Mouse (Mus musculus) kidney, adult 2 months (tissue): Measurements from ENCODE around the gene Vapa. TPM values are rescaled to one million over a fixed set of nuclear protein-coding genes. Genes with fewer than 3 reads are reported as not detected.
A peak's percentile ranks its signal among the peaks of the same experiment; 100 is the strongest.
"Not testable (repeated sequence)": the region's sequence is repeated elsewhere in the genome, so short reads cannot be mapped to it uniquely, and the experiment has no call there.

Experiments
- DNase-seq: peaks from one replicate; pipeline ENCODE4 v3.0.0; 2021
- H3K27ac ChIP-seq: fragments of 200-500 bp; 2 replicates; pipeline ENCODE4 v1.5.1; 2012; ENCODE audit warnings: low read depth, low read length, control low read depth, inconsistent platforms; ENCODE audit not compliant: insufficient read depth
- H3K27me3 ChIP-seq: fragments of 200-500 bp; replicated peaks from 2 replicates; pipeline ENCODE4 v1.6.1; 2012; ENCODE audit warnings: mild to moderate bottlenecking, moderate library complexity, low read length, inconsistent platforms; ENCODE audit not compliant: control insufficient read depth, insufficient read depth
- H3K36me3 ChIP-seq: fragments of 200-500 bp; 2 replicates; pipeline ENCODE4 v1.6.1; 2012; ENCODE audit warnings: mild to moderate bottlenecking, moderate library complexity, low read length, inconsistent platforms; ENCODE audit not compliant: control insufficient read depth, insufficient read depth
- H3K4me1 ChIP-seq: fragments of 200-500 bp; 2 replicates; pipeline ENCODE4 v1.6.1; 2011; ENCODE audit warnings: low read length; ENCODE audit not compliant: control insufficient read depth, insufficient read depth
- H3K4me3 ChIP-seq: fragments of 200-500 bp; 2 replicates; pipeline ENCODE4 v1.5.1; 2011; ENCODE audit warnings: mild to moderate bottlenecking, low read depth, low read length, control low read depth; ENCODE audit not compliant: insufficient read depth
- CTCF ChIP-seq: fragments of 200-500 bp; conservative IDR thresholded peaks from 2 replicates; pipeline ENCODE4 v1.5.1; 2011; ENCODE audit warnings: low read depth, mild to moderate bottlenecking, control low read depth, low read length, moderate library complexity, mixed read lengths; ENCODE audit not compliant: insufficient read depth, insufficient read length
- POLR2A ChIP-seq: fragments of 200-500 bp; IDR thresholded peaks from one replicate; pipeline ENCODE4 v1.6.1; 2011; ENCODE audit warnings: low read depth, low read length, control low read depth
- WGBS: fragments of 180-500 bp; shearing (Covaris S2); methylation state at CpG from one replicate; pipeline ENCODE4 v1.1.7; 2018; 5-methylcytosine and 5-hydroxymethylcytosine counted together
- polyA plus RNA-seq: library from polyadenylated mRNA; depleted of rRNA; stranded (reverse); fragments of >200 nt; gene quantifications from 2 replicates; pipeline ENCODE4 v1.2.3, GENCODE M21; 2012

Gene Vapa
- polyA plus RNA-seq, 1 experiment, result 21.2 TPM

DNA sequence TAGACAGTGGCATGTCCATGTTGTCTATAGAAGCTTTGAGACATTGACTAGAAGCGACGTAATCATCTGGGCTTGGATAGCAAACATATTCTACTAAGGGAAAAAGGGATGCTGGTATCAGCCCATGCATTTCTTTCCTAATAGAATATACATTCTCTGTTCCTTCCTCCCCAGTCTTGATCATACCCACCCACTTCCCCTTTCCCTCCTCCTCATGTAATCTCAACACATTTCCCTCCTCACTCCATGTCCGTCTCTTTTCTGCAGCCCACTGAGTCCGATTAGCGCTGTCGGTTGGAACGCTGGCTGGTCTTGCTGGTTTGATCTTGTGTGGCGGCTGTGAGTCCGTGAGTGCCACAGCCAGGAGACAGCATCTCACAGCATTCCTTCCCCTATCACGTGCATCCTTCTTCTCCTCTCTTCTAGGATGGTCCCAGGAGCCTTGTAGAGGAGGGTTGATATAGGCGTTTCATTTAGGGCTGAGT, 28.4 kb upstream of the Vapa start, which contains the start of gene Txndc2:
Gene Txndc2, minus strand, starts transcription at position 435 of the 485 bp plus-strand sequence.
- no peaks in the 10 kb centered on the region for H3K27me3 ChIP-seq
- 85% methylated on average over 11 of the region's 11 CpGs for WGBS
- no peaks in the 10 kb centered on the region for H3K4me1 ChIP-seq
- H3K4me3 ChIP-seq, result no peak within 1 kb of the TSS
- H3K27ac ChIP-seq, result no peak within 1 kb of the TSS
- no peaks in the 10 kb centered on the region for H3K36me3 ChIP-seq
- TF ChIP-seq POLR2A, result no peak
- no peak for TF ChIP-seq CTCF
- no peak for DNase-seq

DNA sequence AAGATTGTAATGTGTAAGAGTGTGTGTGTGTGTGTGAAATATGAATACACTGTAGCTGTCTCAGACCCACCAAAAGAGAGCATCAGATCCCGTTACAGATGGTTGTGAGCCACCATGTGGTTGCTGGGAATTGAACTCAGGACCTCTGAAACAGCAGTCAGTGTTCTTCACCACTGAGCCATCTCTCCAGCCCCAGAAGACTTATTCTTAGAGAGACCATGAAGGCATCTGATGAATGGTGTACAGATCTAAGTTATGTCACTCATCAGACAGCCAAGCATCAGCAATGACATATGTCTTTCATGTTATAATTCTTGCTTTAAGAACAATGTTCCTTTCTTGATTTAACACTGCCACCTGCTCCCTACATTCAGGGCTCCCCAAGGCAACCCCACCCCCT, 25.8 kb upstream of the Vapa start:
- no peak for TF ChIP-seq CTCF
- TF ChIP-seq POLR2A, result no peak
- H3K36me3 ChIP-seq, result no peaks in the 10 kb centered on the region
- H3K4me1 ChIP-seq, result peaks cover 2% of the 10 kb centered on the region; the same call in 1 of the 2 replicates
- WGBS, result 97% methylated on average over 1 of the region's 1 CpGs
- no peak overlapping the region for H3K4me3 ChIP-seq
- no peak overlapping the region for H3K27ac ChIP-seq
- no peak for DNase-seq
- H3K27me3 ChIP-seq, result no peaks in the 10 kb centered on the region

DNA sequence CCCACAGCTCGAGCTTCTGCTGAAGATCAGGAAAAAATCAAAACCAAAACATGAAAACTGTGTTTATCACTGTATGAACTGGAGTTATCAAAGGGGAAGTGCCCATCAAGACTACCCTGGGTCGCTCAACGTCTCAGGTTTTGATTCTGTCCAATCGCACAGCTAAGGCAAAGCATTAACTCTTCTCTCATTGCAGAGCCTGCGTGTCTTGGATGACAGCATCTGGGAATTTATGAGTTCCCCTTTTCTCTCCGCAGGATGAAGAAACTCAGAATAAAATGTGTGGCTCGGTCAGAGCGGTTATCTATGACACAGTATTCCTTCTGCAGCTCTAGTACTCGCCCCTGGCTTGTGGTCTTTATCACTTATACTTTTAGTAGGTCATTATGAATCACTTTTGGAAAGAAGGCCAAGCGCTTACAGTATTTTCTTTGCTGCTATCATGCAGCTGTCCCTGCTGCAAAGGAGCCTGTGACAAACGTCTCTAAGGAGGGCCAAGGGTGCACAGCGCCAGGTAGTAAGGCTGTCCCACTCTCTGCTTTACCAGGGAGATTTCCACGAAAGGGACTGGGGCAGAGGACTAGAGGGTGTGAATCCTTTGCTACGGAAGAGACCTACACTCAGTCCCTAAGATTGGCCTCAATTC, 22.5 kb upstream of the Vapa start:
- H3K4me3 ChIP-seq, result no peak overlapping the region
- H3K27ac ChIP-seq, result no peak overlapping the region
- TF ChIP-seq POLR2A, result no peak
- no peak for TF ChIP-seq CTCF
- no peak for DNase-seq
- peaks cover 2% of the 10 kb centered on the region; the same call in 1 of the 2 replicates for H3K4me1 ChIP-seq
- H3K27me3 ChIP-seq, result no peaks in the 10 kb centered on the region
- no peaks in the 10 kb centered on the region for H3K36me3 ChIP-seq
- 43% methylated on average over 14 of the region's 14 CpGs for WGBS

DNA sequence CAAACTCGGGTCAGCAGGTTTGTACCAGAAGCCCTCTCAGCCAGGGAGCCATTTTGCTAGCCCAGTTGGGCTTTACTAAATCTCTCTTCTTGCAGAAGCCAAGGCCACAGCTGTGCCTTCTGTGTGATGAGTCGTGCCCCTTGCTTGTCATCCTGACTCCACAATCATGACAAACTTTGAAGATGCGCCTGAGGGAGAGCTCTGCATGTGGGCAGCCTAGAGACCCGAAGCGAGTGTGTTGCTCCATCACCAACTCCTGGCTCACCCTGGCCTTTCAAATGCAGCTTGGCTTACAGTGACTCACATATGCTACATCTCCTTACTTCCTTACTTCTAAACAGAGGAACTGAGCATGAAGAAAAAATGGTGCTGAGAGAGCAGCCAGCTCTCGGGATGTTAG, 16.6 kb upstream of the Vapa start:
- no peaks in the 10 kb centered on the region for H3K27me3 ChIP-seq
- no peaks in the 10 kb centered on the region for H3K4me1 ChIP-seq
- H3K4me3 ChIP-seq, result no peak overlapping the region
- DNase-seq, result no peak
- no peaks in the 10 kb centered on the region for H3K36me3 ChIP-seq
- 84% methylated on average over 6 of the region's 6 CpGs for WGBS
- no peak overlapping the region for H3K27ac ChIP-seq
- TF ChIP-seq CTCF (no peak), POLR2A (no peak)

DNA sequence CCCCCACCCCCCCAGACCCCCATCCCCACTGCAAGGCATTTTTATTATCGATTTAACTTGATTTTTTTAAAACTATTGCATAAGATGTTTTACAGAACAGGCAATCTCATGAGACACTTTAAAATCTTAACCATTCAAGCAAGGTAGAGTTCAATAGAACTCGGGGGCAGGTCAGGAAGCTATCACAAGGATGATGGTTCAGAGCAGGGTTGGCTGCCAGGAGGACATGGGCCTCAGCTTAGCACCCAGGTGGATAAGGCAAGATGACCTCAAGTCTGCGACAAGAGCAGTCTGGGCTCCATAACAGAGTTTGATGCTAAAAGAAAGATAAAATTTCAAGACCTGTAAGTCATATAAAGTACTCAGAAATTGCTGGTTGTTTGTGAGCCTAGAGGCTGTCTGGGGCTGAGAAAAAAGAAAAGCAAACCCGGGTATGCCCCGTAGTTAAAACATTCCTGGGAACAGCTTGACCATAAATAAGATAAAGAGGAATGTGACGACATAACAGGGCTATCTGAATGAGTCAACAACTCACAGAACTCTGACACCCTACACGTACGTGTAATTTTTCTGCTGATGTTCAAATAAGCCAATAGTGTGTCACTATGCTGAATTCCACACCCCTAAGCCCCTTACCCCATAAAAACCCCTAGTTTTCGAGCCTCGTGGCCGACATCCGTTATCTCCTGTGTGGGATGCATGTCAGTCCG, 15.6 kb upstream of the Vapa start:
- not testable (repeated sequence) for H3K4me3 ChIP-seq, DNase-seq, H3K27ac ChIP-seq, H3K27me3 ChIP-seq, H3K4me1 ChIP-seq, H3K36me3 ChIP-seq
- WGBS, result 58% methylated on average over 13 of the region's 13 CpGs

DNA sequence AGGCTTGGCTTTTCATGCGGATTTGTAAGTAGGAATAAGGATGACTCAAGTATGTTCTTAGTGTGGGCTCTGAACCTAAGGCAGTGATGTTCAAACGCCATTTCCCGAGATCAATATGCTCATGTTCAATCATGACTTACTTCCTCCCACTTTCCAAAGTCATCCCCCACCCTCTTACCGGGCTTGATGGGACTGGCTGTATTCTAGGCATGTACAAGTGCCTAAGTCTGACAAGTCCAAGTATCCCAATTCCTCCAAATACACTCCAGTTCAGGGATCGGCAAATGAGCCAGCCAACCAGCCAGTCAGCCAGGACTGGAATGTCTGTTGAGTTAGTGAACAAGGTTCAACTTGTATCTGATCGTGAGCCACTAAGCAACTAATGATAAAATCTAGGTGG, 12.9 kb upstream of the Vapa start:
- DNase-seq, result peak; percentile 21
- WGBS, result 85% methylated on average over 6 of the region's 6 CpGs
- Histone ChIP-seq H3K36me3 (no peaks in the 10 kb centered on the region), H3K4me3 (no peak overlapping the region), H3K4me1 (no peaks in the 10 kb centered on the region), H3K27ac (no peak overlapping the region), H3K27me3 (no peaks in the 10 kb centered on the region)
- TF ChIP-seq CTCF (no peak), POLR2A (no peak)

DNA sequence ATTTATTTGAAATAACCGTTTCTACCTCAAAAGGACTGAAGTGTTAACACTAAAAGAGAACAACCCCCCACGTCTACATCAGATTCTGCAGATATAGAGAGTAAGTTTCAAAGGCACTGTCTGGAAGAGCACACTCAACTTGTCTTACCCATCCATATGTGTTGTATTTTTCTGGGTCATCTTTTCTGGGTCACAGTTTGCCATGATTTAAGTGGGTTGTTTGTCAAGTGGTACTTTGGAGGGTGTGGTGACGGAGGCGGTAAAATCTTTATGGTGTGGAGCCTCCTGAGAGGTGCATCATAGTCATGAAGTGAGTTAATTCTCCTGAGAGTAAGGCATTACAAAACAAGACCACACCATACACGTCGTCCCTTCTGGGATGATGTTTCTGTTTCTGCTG, 12.2 kb upstream of the Vapa start:
- TF ChIP-seq POLR2A (no peak), CTCF (no peak)
- Histone ChIP-seq H3K36me3 (no peaks in the 10 kb centered on the region), H3K27ac (no peak overlapping the region), H3K4me1 (no peaks in the 10 kb centered on the region), H3K4me3 (no peak overlapping the region), H3K27me3 (no peaks in the 10 kb centered on the region)
- WGBS, result 84% methylated on average over 6 of the region's 6 CpGs
- no peak for DNase-seq
